Mouse (Mus musculus): ENCODE results near the gene Ago3. TPM values are rescaled to one million over a fixed set of nuclear protein-coding genes. Genes with fewer than 3 reads are reported as not detected.
A peak's percentile ranks its signal among the peaks of the same experiment; 100 is the strongest.

Gene Ago3
- total and polyA plus RNA-seq, 2 experiments = 4.9 to 8.6 TPM

GRCm38 (mm10) chr4:126301584-126302309 lies 127.6 kb downstream of the Ago3 start:
- Histone ChIP-seq H3K36me3 (ENCODE audit: control insufficient read depth, insufficient read depth, low read length) (no peaks in the 10 kb centered on the region), H3K27ac (replicated peaks; ENCODE audit: insufficient read depth, low read depth, low read length) (no peak overlapping the region), H3K4me3 (ENCODE audit: insufficient read depth, low read depth, low read length) (no peak overlapping the region), H3K9ac (ENCODE audit: low read depth, low read length) (no peak overlapping the region), H3K27me3 (ENCODE audit: control insufficient read depth, insufficient read depth, low read length) (peaks cover 9% of the 10 kb centered on the region; the same call in 1 of the 2 replicates), H3K79me2 (ENCODE audit: control insufficient read depth, insufficient read depth, low read length) (no peaks in the 10 kb centered on the region), H3K4me1 (ENCODE audit: control insufficient read depth, insufficient read depth, low read length) (0 out of 2 replicates have a peak, but pooled peaks cover 1% of the 10 kb centered on the region)
- no peak for DNase-seq (ENCODE audit: extremely low read depth, low read depth, low spot score)
- 29% methylated on average over 27 of the region's 27 CpGs for WGBS
- TF ChIP-seq POLR2A (IDR thresholded peaks at IDR 0.05; ENCODE audit: extremely low read depth, insufficient read depth, low read length) (no peak), CTCF (IDR thresholded peaks at IDR 0.05; ENCODE audit: low read depth, low read length) (no peak)

- H3K79me2 ChIP-seq (ENCODE audit: control insufficient read depth, insufficient read depth, low read length) = no peaks in the 10 kb centered on the region
- WGBS = 7% methylated on average over 50 of the region's 50 CpGs
- H3K27ac ChIP-seq (replicated peaks; ENCODE audit: insufficient read depth, low read depth, low read length) = no peak overlapping the region
- TF ChIP-seq POLR2A (IDR thresholded peaks at IDR 0.05; ENCODE audit: extremely low read depth, insufficient read depth, low read length) (no peak), CTCF (IDR thresholded peaks at IDR 0.05; ENCODE audit: low read depth, low read length) (no peak)
- no peak overlapping the region for H3K9ac ChIP-seq (ENCODE audit: low read depth, low read length)
- no peaks in the 10 kb centered on the region for H3K36me3 ChIP-seq (ENCODE audit: control insufficient read depth, insufficient read depth, low read length)
- no peak overlapping the region for H3K4me3 ChIP-seq (ENCODE audit: insufficient read depth, low read depth, low read length)
- H3K4me1 ChIP-seq (ENCODE audit: control insufficient read depth, insufficient read depth, low read length) = peaks cover 6% of the 10 kb centered on the region; the same call in 1 of the 2 replicates
- DNase-seq (ENCODE audit: extremely low read depth, low read depth, low spot score) = no peak
- peaks cover 11% of the 10 kb centered on the region; the same call in 1 of the 2 replicates for H3K27me3 ChIP-seq (ENCODE audit: control insufficient read depth, insufficient read depth, low read length)
These were observed 128.3 kb downstream of the Ago3 start for GRCm38 (mm10) chr4:126300916-126301583.

GRCm38 (mm10) chr4:126296617-126297101 lies 132.7 kb downstream of the Ago3 start:
- Histone ChIP-seq H3K36me3 (ENCODE audit: control insufficient read depth, insufficient read depth, low read length) (no peaks in the 10 kb centered on the region), H3K79me2 (ENCODE audit: control insufficient read depth, insufficient read depth, low read length) (no peaks in the 10 kb centered on the region), H3K4me3 (ENCODE audit: insufficient read depth, low read depth, low read length) (peak overlapping the region; percentile 48), H3K4me1 (ENCODE audit: control insufficient read depth, insufficient read depth, low read length) (peaks cover 6% of the 10 kb centered on the region; the same call in 1 of the 2 replicates), H3K27ac (replicated peaks; ENCODE audit: insufficient read depth, low read depth, low read length) (no peak overlapping the region), H3K9ac (ENCODE audit: low read depth, low read length) (peak overlapping the region; percentile 55), H3K27me3 (ENCODE audit: control insufficient read depth, insufficient read depth, low read length) (peaks cover 11% of the 10 kb centered on the region; the same call in 1 of the 2 replicates)
- DNase-seq (ENCODE audit: extremely low read depth, low read depth, low spot score) = peak; percentile 16
- TF ChIP-seq POLR2A (IDR thresholded peaks at IDR 0.05; ENCODE audit: extremely low read depth, insufficient read depth, low read length) (no peak), CTCF (IDR thresholded peaks at IDR 0.05; ENCODE audit: low read depth, low read length) (no peak)
- WGBS = 3% methylated on average over 34 of the region's 34 CpGs

- Histone ChIP-seq H3K27me3 (ENCODE audit: control insufficient read depth, insufficient read depth, low read length) (peaks cover 9% of the 10 kb centered on the region; the same call in 1 of the 2 replicates), H3K79me2 (ENCODE audit: control insufficient read depth, insufficient read depth, low read length) (no peaks in the 10 kb centered on the region)
These were observed 133.4 kb downstream of the Ago3 start for GRCm38 (mm10) chr4:126295937-126296336.

GRCm38 (mm10) chr4:126295152-126295551 lies 134.2 kb downstream of the Ago3 start:
- Histone ChIP-seq H3K4me1 (ENCODE audit: control insufficient read depth, insufficient read depth, low read length) (peaks cover 6% of the 10 kb centered on the region; the same call in 1 of the 2 replicates), H3K79me2 (ENCODE audit: control insufficient read depth, insufficient read depth, low read length) (no peaks in the 10 kb centered on the region), H3K4me3 (ENCODE audit: insufficient read depth, low read depth, low read length) (no peak overlapping the region), H3K27ac (replicated peaks; ENCODE audit: insufficient read depth, low read depth, low read length) (no peak overlapping the region), H3K9ac (ENCODE audit: low read depth, low read length) (no peak overlapping the region), H3K27me3 (ENCODE audit: control insufficient read depth, insufficient read depth, low read length) (peaks cover 5% of the 10 kb centered on the region; the same call in 1 of the 2 replicates), H3K36me3 (ENCODE audit: control insufficient read depth, insufficient read depth, low read length) (no peaks in the 10 kb centered on the region)
- TF ChIP-seq POLR2A (IDR thresholded peaks at IDR 0.05; ENCODE audit: extremely low read depth, insufficient read depth, low read length) = no peak
- no peak for TF ChIP-seq CTCF (IDR thresholded peaks at IDR 0.05; ENCODE audit: low read depth, low read length)
- 39% methylated on average over 6 of the region's 6 CpGs for WGBS
- peak; percentile 41 for DNase-seq (ENCODE audit: extremely low read depth, low read depth, low spot score)

More at GRCm38 (mm10) chr4:126295937-126296336, 133.4 kb downstream of the Ago3 start:
- TF ChIP-seq CTCF (IDR thresholded peaks at IDR 0.05; ENCODE audit: low read depth, low read length) = no peak
- TF ChIP-seq POLR2A (IDR thresholded peaks at IDR 0.05; ENCODE audit: extremely low read depth, insufficient read depth, low read length) = no peak
- DNase-seq (ENCODE audit: extremely low read depth, low read depth, low spot score) = no peak
- Histone ChIP-seq H3K9ac (ENCODE audit: low read depth, low read length) (no peak overlapping the region), H3K4me1 (ENCODE audit: control insufficient read depth, insufficient read depth, low read length) (peaks cover 6% of the 10 kb centered on the region; the same call in 1 of the 2 replicates), H3K27ac (replicated peaks; ENCODE audit: insufficient read depth, low read depth, low read length) (no peak overlapping the region), H3K36me3 (ENCODE audit: control insufficient read depth, insufficient read depth, low read length) (no peaks in the 10 kb centered on the region), H3K4me3 (ENCODE audit: insufficient read depth, low read depth, low read length) (no peak overlapping the region)
- WGBS = 71% methylated on average over 4 of the region's 4 CpGs
